In the genomic region with DNA sequence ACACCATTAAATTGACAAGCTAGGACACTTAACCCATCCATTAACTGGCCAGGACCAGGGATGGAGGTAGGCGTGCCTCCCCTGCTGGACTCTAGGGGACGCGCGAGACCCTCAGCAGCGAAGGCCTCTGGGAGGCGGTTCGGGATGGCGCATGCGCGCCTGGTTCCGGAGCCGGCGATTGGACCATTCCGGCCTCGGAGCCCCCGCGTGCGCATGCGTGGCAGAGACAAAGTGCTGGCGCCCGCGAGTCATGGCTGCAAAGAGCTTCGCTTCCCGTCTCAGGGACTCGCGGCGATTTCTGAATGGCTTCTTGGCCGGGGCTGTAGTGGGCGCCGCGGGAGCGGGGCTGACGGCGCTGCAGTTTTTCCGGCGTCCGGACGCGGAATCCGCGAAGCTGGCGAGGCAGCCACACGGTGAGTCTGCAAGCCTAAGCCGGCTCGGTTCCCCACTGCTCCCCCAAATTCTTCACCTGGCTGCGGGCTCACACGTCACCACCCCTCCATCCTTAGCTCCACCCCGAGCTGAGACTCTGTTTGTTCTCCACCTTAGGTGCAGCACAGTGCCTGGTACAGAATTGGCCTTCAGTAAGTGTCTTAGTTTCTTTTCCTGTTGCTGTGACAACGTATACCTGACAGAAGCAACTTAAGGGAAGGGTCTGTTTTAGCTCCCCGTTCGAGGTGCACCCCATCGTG, we compare ENCODE assay signal across 8 mouse cellular contexts. TPM values are rescaled to one million over a fixed set of nuclear protein-coding genes. Genes with fewer than 3 reads are reported as not detected.
DNase-seq lines count a peak whose midpoint lies in the region; ATAC-seq and TF ChIP-seq lines count a peak whose summit lies in the region.

A gene (plus strand): TSS at position 206 of the 692 bp plus-strand sequence.

- ATAC-seq in heart, embryonic 15.5 days (replicated peaks; ENCODE audit: insufficient number of reproducible peaks, insufficient read depth, low FRiP score, low read depth) = peak; percentile 93
- peak; percentile 89 for ATAC-seq in liver, embryonic 14.5 days (ENCODE audit: insufficient read depth)
- peak; percentile 93 for ATAC-seq in neural tube, embryonic 11.5 days (ENCODE audit: insufficient read depth, low FRiP score, low TSS enrichment)
- peak; percentile 92 for ATAC-seq in stomach, postnatal 0 days (ENCODE audit: low FRiP score, low TSS enrichment)

- peak within 1 kb of the TSS; percentile 73 for H3K4me3 ChIP-seq in brown adipose tissue, adult 24 weeks (ENCODE audit: insufficient read depth, low read depth, low read length)
- H3K4me3 ChIP-seq in heart, embryonic 15.5 days = peak within 1 kb of the TSS; percentile 94
- peak within 1 kb of the TSS; percentile 68 to 71 for H3K4me3 ChIP-seq in liver, embryonic 14.5 days (ENCODE audit: insufficient read depth in 1 of 2, low read depth in 2 of 2, low read length in 2 of 2)
- peak within 1 kb of the TSS; percentile 77 for H3K4me3 ChIP-seq in neural tube, embryonic 11.5 days (ENCODE audit: low read depth, low read length)
- H3K4me3 ChIP-seq in stomach, postnatal 0 days (ENCODE audit: low read depth, low read length) = peak within 1 kb of the TSS; percentile 72

- no peaks in the 10 kb centered on the region for H3K27me3 ChIP-seq in heart, embryonic 15.5 days
- H3K27me3 ChIP-seq in liver, embryonic 14.5 days (ENCODE audit: control insufficient read depth, insufficient read depth, low read length) = no peaks in the 10 kb centered on the region
- H3K27me3 ChIP-seq in neural tube, embryonic 11.5 days (ENCODE audit: control insufficient read depth, insufficient read depth, low read length) = no peaks in the 10 kb centered on the region
- no peaks in the 10 kb centered on the region for H3K27me3 ChIP-seq in stomach, postnatal 0 days (ENCODE audit: control insufficient read depth, insufficient read depth, low read length)

- DNase-seq in CD4-positive, CD25-positive, alpha-beta regulatory T cell, adult 2 months (ENCODE audit: low read depth, low spot score) = peak; percentile 96
- peak; percentile 87 for DNase-seq in fibroblast of lung, adult 2 months (ENCODE audit: low read depth)
- DNase-seq in kidney, postnatal 25 days = peak; percentile 98 to 99
- peak; percentile 79 to 82 (median 80) for DNase-seq in liver, embryonic 14.5 days (ENCODE audit: low read depth in 3 of 3, low spot score in 3 of 3)
- DNase-seq in neural tube, embryonic 11.5 days (ENCODE audit: low spot score) = peak; percentile 99
- peak; percentile 97 for DNase-seq in stomach, postnatal 0 days (ENCODE audit: low spot score)

- peaks cover 24% of the 10 kb centered on the region for H3K36me3 ChIP-seq in heart, embryonic 15.5 days
- peaks cover 10% of the 10 kb centered on the region for H3K36me3 ChIP-seq in liver, embryonic 14.5 days (replicated peaks; ENCODE audit: control insufficient read depth, insufficient read depth, low read depth)
- H3K36me3 ChIP-seq in neural tube, embryonic 11.5 days (ENCODE audit: control insufficient read depth, insufficient read depth, low read length) = peaks cover 10% of the 10 kb centered on the region; the same call in 1 of the 2 replicates
- H3K36me3 ChIP-seq in stomach, postnatal 0 days (ENCODE audit: control insufficient read depth, insufficient read depth, low read length) = peaks cover 8% of the 10 kb centered on the region; the same call in 1 of the 2 replicates

- no peak within 1 kb of the TSS for H3K27ac ChIP-seq in brown adipose tissue, adult 24 weeks (replicated peaks; ENCODE audit: low read depth, low read length)
- H3K27ac ChIP-seq in heart, embryonic 15.5 days = peak within 1 kb of the TSS; percentile 79
- H3K27ac ChIP-seq in liver, embryonic 14.5 days = no peak within 1 kb of the TSS
- H3K27ac ChIP-seq in neural tube, embryonic 11.5 days (ENCODE audit: low read depth, low read length) = 0 out of 2 replicates have a peak within 1 kb of the TSS, but pooled peaks have one; percentile 58
- peak within 1 kb of the TSS; percentile 88 for H3K27ac ChIP-seq in stomach, postnatal 0 days (replicated peaks)

- WGBS in heart, embryonic 15.5 days = under 1% methylated on average over 49 of the region's 52 CpGs
- WGBS in liver, embryonic 14.5 days (ENCODE audit: insufficient replicate concordance) = under 1% methylated on average over 52 of the region's 52 CpGs
- under 1% methylated on average over 52 of the region's 52 CpGs for WGBS in neural tube, embryonic 11.5 days
- WGBS in stomach, postnatal 0 days = 0% methylated on average over 50 of the region's 52 CpGs

- peak within 1 kb of the TSS; percentile 91 for H3K4me2 ChIP-seq in heart, embryonic 15.5 days
- peak within 1 kb of the TSS; percentile 64 for H3K4me2 ChIP-seq in liver, embryonic 14.5 days (ENCODE audit: low read depth)
- peak within 1 kb of the TSS; percentile 74 for H3K4me2 ChIP-seq in neural tube, embryonic 11.5 days (ENCODE audit: low read depth)
- H3K4me2 ChIP-seq in stomach, postnatal 0 days (replicated peaks; ENCODE audit: low read depth) = peak within 1 kb of the TSS; percentile 66

- TF ChIP-seq EP300 in liver, embryonic 14.5 days (IDR thresholded peaks at IDR 0.05; ENCODE audit: low read depth) = no peak
- TF ChIP-seq EP300 in stomach, postnatal 0 days (optimal IDR thresholded peaks at IDR 0.05) = no peak

- no peaks in the 10 kb centered on the region for H3K4me1 ChIP-seq in brown adipose tissue, adult 24 weeks (ENCODE audit: control insufficient read depth, insufficient read depth, insufficient read length, low read length)
- H3K4me1 ChIP-seq in heart, embryonic 15.5 days (replicated peaks) = peaks cover 14% of the 10 kb centered on the region
- H3K4me1 ChIP-seq in liver, embryonic 14.5 days (replicated peaks; ENCODE audit: control insufficient read depth in 2 of 2, insufficient read depth in 2 of 2, low read length in 1 of 2) = peaks cover 4 to 7% of the 10 kb centered on the region in 2 experiments
- H3K4me1 ChIP-seq in neural tube, embryonic 11.5 days (ENCODE audit: control insufficient read depth, insufficient read depth, low read length) = peaks cover 5% of the 10 kb centered on the region; the same call in 1 of the 2 replicates
- H3K4me1 ChIP-seq in stomach, postnatal 0 days (replicated peaks; ENCODE audit: control insufficient read depth, insufficient read depth) = 0 out of 2 replicates have a peak, but pooled peaks cover 4% of the 10 kb centered on the region

- TF ChIP-seq CTCF in liver, embryonic 14.5 days (IDR thresholded peaks at IDR 0.05; ENCODE audit: low read depth) = peak; percentile 87
- TF ChIP-seq CTCF in stomach, postnatal 0 days (IDR thresholded peaks at IDR 0.05; ENCODE audit: low read depth) = peak; percentile 87

- no peaks in the 10 kb centered on the region for H3K9me3 ChIP-seq in heart, embryonic 15.5 days (replicated peaks)
- no peaks in the 10 kb centered on the region for H3K9me3 ChIP-seq in liver, embryonic 14.5 days (ENCODE audit: control insufficient read depth, low read length)
- no peaks in the 10 kb centered on the region for H3K9me3 ChIP-seq in neural tube, embryonic 11.5 days (ENCODE audit: control insufficient read depth, low read length)
- H3K9me3 ChIP-seq in stomach, postnatal 0 days (ENCODE audit: control insufficient read depth, low read length) = no peaks in the 10 kb centered on the region

- peak within 1 kb of the TSS; percentile 90 for H3K9ac ChIP-seq in heart, embryonic 15.5 days
- H3K9ac ChIP-seq in liver, embryonic 14.5 days (replicated peaks) = peak within 1 kb of the TSS; percentile 71
- peak within 1 kb of the TSS; percentile 93 for H3K9ac ChIP-seq in neural tube, embryonic 11.5 days (ENCODE audit: low read length)
- H3K9ac ChIP-seq in stomach, postnatal 0 days (ENCODE audit: low read length) = peak within 1 kb of the TSS; percentile 81

RNA-seq across cellular contexts. Expression of the gene that starts here (rescaled TPM):
- 2.1 and 2.7 TPM in 2 replicates for polyA plus RNA-seq in brown adipose tissue, adult 24 weeks (2012; ENCODE audit: insufficient read depth, insufficient read length, missing spikeins)
- 9.7 and 12.0 TPM in 2 replicates for polyA plus RNA-seq in heart, embryonic 15.5 days (2015; fragmentation: Nextera tagmentation; extraction: Ambion mirVana)
- polyA plus RNA-seq in liver, embryonic 14.5 days (2012; rRNA removed) = 1.5 and 2.4 TPM in 2 replicates
- 5.7 and 6.0 TPM in 2 replicates for polyA plus RNA-seq in liver, embryonic 14.5 days (2014; fragmentation: Nextera tagmentation; extraction: Ambion mirVana)
- polyA plus RNA-seq in neural tube, embryonic 11.5 days (2014; fragmentation: Nextera tagmentation; extraction: Ambion mirVana) = 47.0 and 49.2 TPM in 2 replicates
- 8.5 TPM in 2 replicates for polyA plus RNA-seq in stomach, postnatal 0 days (2015; fragmentation: Nextera tagmentation; extraction: Ambion mirVana)

Comparison
In these comparisons a context has a peak if more than half of its experiments do, and no peak if none do; other contexts are left out.
1. H3K27ac ChIP-seq: peak in heart, embryonic 15.5 days (single experiment), neural tube, embryonic 11.5 days (single experiment) and stomach, postnatal 0 days (single experiment); none in brown adipose tissue, adult 24 weeks (single experiment) and liver, embryonic 14.5 days (single experiment).
2. Peak in every context shown above with its lines, with median percentiles within 50 percentile points of each other: DNase-seq, H3K4me3 ChIP-seq, ATAC-seq, H3K4me2 ChIP-seq and H3K9ac ChIP-seq.